Mouse (Mus musculus) ES-Bruce4 (cell line): ENCODE data around the gene Tmem132d. TPM values are rescaled to one million over a fixed set of nuclear protein-coding genes. Genes with fewer than 3 reads are reported as not detected.

Source experiments
- H3K27ac ChIP-seq: 2 replicates; pipeline ENCODE4 v1.5.1; 2012; ENCODE audit warnings: low read length, inconsistent platforms; ENCODE audit not compliant: insufficient read depth
- H3K27me3 ChIP-seq: 2 replicates; pipeline ENCODE4 v1.6.1; 2012; ENCODE audit warnings: mild to moderate bottlenecking, low read length, inconsistent platforms; ENCODE audit not compliant: control insufficient read depth, poor library complexity, insufficient read depth, severe bottlenecking
- H3K36me3 ChIP-seq: 2 replicates; pipeline ENCODE4 v1.6.1; 2012; ENCODE audit warnings: inconsistent platforms, mild to moderate bottlenecking, low read length, moderate library complexity; ENCODE audit not compliant: control insufficient read depth, poor library complexity, insufficient read depth, severe bottlenecking
- H3K4me1 ChIP-seq: one replicate; pipeline ENCODE4 v1.8.1; 2011; ENCODE audit warnings: low read length; ENCODE audit not compliant: control insufficient read depth, insufficient read depth
- H3K4me3 ChIP-seq: 2 replicates; pipeline ENCODE4 v1.5.1; 2011; ENCODE audit warnings: low read depth, mild to moderate bottlenecking, low read length
- H3K9ac ChIP-seq: 2 replicates; pipeline ENCODE4 v1.6.1; 2012; ENCODE audit warnings: low read depth, mild to moderate bottlenecking, inconsistent platforms; ENCODE audit not compliant: poor library complexity, severe bottlenecking
- H3K9me3 ChIP-seq: replicated peaks from 2 replicates; pipeline ENCODE4 v1.6.1; 2012; ENCODE audit warnings: mild to moderate bottlenecking, low read length, inconsistent platforms; ENCODE audit not compliant: control insufficient read depth, poor library complexity, insufficient read depth, severe bottlenecking
- CTCF ChIP-seq: IDR thresholded peaks from one replicate; pipeline ENCODE4 v1.8.1; 2011; ENCODE audit warnings: low read depth, low read length
- EP300 ChIP-seq: IDR thresholded peaks from 2 replicates; pipeline ENCODE4 v1.6.1; 2011; ENCODE audit warnings: low read depth, low read length; ENCODE audit not compliant: insufficient read depth
- POLR2A ChIP-seq: IDR thresholded peaks from one replicate; pipeline ENCODE4 v1.8.1; 2011; ENCODE audit warnings: low read length; ENCODE audit not compliant: insufficient read depth
- polyA plus RNA-seq: library from polyadenylated mRNA; stranded (reverse); fragments of >200 nt; gene quantifications from 2 replicates; pipeline ENCODE4 v1.2.4, GENCODE M21; 2011; ENCODE audit warnings: low read depth; ENCODE audit not compliant: missing spikeins, insufficient read depth, insufficient read length

Gene Tmem132d
- polyA plus RNA-seq, 1 experiment: 0.19 TPM

DNA sequence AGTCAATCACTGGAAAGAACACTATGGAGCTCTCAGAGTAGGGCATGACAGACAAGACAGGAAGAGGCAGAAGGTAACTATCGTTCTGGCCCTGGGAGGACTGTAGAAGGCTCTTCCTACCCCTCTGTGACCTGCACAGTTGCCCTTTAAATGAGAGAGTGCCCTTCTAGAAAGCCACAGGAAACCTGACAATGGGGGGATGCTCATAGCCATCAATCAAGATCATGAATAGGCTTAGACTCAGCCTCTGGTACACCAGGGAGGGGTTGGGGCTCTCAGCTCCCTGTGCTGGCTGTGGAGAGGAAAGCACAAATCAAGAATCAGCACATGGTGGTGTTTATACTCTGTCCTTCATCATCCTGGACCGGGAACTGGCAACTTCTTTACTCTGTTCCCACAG lies 227.2 kb downstream of the Tmem132d start:
- H3K27me3 ChIP-seq: no peaks in the 10 kb centered on the region
- no peaks in the 10 kb centered on the region for H3K4me1 ChIP-seq
- no peaks in the 10 kb centered on the region for H3K36me3 ChIP-seq
- no peak for TF ChIP-seq POLR2A
- no peak for TF ChIP-seq CTCF
- no peak for TF ChIP-seq EP300
- no peak overlapping the region for H3K4me3 ChIP-seq
- no peaks in the 10 kb centered on the region for H3K9me3 ChIP-seq
- H3K27ac ChIP-seq: no peak overlapping the region
- no peak overlapping the region for H3K9ac ChIP-seq

DNA sequence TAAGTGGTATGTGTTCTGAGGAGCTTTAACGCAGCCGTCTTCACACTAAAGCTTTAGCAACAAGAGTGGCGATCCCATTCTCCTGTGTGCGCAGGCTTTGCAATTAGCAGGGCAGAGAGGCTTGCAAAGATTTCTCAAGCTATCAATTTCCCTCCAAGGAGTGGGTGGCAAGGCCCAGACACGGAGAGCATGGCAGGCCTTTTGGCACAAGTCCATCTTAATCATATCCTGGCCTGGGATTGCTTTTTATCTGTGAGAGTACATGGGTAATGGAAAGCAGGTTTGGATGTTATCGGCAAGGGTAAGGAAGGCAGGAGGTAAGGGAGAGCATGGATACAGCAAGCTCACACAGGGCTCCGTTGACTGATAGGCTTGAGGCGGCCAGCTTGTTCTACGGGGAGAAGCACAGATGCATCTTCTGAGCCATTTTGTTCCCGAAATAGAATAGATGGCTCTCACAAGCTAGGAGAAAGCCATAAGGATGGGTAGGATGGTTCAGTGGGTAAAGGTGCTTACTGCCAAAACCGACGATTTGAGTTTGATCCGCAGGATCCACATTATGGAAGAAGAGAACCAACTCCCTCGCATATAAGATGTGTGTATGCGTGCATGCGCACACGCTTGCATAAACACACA lies 228.1 kb downstream of the Tmem132d start:
- no peak overlapping the region for H3K9ac ChIP-seq
- H3K36me3 ChIP-seq: no peaks in the 10 kb centered on the region
- no peak overlapping the region for H3K4me3 ChIP-seq
- H3K4me1 ChIP-seq: no peaks in the 10 kb centered on the region
- H3K9me3 ChIP-seq: no peaks in the 10 kb centered on the region
- no peak for TF ChIP-seq CTCF
- TF ChIP-seq EP300: no peak
- no peak for TF ChIP-seq POLR2A
- no peaks in the 10 kb centered on the region for H3K27me3 ChIP-seq
- H3K27ac ChIP-seq: no peak overlapping the region

DNA sequence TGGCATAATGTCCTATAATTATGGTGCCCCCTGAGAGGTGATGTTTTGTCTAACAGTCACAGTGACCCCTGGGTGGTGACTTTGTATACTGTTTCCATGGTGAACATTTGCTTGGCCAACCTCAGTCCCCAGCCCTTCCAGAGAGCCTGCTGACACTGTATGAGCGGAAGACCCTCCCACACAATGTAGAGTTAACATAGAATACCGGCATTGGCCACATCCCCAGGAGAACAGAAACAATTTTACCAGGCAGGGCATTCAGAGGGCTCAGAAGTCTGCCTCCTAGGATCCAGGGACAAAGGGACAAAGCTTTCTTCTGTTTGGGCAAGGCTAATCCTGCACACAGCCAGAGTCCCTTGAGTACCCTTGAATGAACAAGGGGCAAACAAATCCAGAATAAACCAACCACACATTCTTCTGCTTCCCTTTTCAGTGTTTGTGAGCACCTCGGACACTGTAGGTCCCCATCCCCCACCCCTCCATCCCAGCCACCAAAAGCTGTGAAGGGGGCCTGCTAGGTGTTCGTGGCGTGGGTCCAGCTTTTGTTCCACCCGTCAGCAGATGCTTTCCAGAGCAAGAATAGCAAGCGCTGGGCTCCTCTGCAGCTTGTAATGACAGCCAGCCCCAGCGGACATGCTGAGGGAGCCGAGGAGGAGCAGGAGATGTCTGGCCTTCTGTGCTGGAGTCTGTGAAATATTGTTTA lies 228.8 kb downstream of the Tmem132d start:
- no peak overlapping the region for H3K9ac ChIP-seq
- no peak overlapping the region for H3K27ac ChIP-seq
- no peaks in the 10 kb centered on the region for H3K36me3 ChIP-seq
- no peaks in the 10 kb centered on the region for H3K9me3 ChIP-seq
- TF ChIP-seq POLR2A (no peak), CTCF (no peak), EP300 (no peak)
- no peaks in the 10 kb centered on the region for H3K4me1 ChIP-seq
- no peak overlapping the region for H3K4me3 ChIP-seq
- H3K27me3 ChIP-seq: no peaks in the 10 kb centered on the region

DNA sequence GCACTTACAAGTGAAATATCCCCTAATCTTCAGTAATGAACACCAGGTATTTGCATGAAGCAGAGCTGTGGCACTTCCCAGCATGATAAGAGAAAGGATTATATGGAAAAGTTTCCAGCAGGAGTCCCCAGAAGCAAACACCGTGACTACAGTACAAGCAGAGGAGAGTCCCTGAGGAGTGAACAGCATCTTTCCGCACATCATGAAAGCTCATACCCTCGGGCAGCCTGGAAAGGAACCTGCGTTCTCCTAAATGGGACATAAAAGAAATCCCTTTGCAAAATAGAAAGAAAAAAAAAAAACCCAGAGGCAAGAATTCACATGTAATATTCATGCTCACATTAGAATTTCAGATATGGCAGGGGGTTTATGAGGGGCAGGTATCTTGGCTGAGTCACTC lies 238.8 kb downstream of the Tmem132d start:
- Histone ChIP-seq H3K4me1 (no peaks in the 10 kb centered on the region), H3K36me3 (no peaks in the 10 kb centered on the region), H3K9ac (no peak overlapping the region), H3K9me3 (no peaks in the 10 kb centered on the region), H3K27ac (no peak overlapping the region), H3K4me3 (no peak overlapping the region), H3K27me3 (no peaks in the 10 kb centered on the region)
- TF ChIP-seq CTCF: no peak
- no peak for TF ChIP-seq EP300
- no peak for TF ChIP-seq POLR2A

DNA sequence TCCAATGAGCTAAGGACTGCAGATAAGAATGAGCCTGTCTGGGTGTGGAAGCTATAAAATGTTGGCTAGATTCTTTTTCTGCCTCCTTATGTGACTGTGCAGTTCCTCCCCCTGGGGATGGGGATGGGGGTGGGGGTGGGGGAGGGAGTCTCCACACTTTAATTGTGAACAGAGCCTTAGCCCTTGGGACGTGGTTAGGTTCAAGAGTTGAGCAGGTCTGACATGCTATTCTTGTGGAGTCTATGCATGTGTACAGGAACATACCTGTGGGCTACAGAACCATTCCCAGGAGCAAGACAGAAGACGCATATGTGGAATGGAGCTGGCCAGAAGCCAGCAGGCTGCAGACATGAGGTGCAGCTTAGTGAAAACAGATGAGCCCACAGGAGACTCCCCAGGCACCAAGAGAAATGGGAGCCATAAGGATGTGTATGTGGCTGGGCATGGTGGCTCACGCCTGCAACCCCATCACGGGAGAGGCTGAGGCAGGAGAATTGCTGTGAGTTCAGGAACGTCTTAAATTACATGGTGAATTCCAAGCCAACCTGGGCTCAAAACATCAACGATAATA lies 240.3 kb downstream of the Tmem132d start:
- H3K27ac ChIP-seq: no peak overlapping the region
- no peaks in the 10 kb centered on the region for H3K9me3 ChIP-seq
- no peaks in the 10 kb centered on the region for H3K27me3 ChIP-seq
- H3K4me3 ChIP-seq: no peak overlapping the region
- no peaks in the 10 kb centered on the region for H3K36me3 ChIP-seq
- TF ChIP-seq CTCF (no peak), POLR2A (no peak), EP300 (no peak)
- no peak overlapping the region for H3K9ac ChIP-seq
- H3K4me1 ChIP-seq: no peaks in the 10 kb centered on the region

DNA sequence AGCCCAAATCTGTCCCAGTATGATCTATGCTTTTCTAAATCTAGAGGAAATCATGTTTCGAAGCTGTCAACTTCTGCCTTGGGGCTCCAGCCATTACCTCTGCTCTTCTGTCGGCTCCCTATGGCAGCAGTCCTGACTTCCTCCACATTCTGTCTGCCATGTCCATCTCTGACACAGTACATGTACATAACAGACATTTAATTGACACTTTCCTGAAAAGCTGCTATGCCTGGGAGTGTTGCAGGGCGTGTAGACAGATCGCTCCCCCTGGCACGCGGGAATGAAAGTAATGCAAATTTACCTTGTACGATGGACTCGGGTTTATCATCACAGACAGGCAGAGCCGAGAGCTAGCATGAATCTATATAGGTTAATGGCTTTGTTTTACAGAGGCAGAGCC lies 241.2 kb downstream of the Tmem132d start:
- no peak for TF ChIP-seq POLR2A
- no peak for TF ChIP-seq CTCF
- no peak for TF ChIP-seq EP300
- Histone ChIP-seq H3K36me3 (no peaks in the 10 kb centered on the region), H3K27ac (no peak overlapping the region), H3K4me3 (no peak overlapping the region), H3K4me1 (no peaks in the 10 kb centered on the region), H3K9ac (no peak overlapping the region), H3K9me3 (no peaks in the 10 kb centered on the region), H3K27me3 (no peaks in the 10 kb centered on the region)
